Mouse (Mus musculus): Measurements from ENCODE around the gene Gmeb1. TPM values are rescaled to one million over a fixed set of nuclear protein-coding genes. Genes with fewer than 3 reads are reported as not detected.
A peak's percentile ranks its signal among the peaks of the same experiment; 100 is the strongest.

Gene Gmeb1
- polyA plus RNA-seq, 1 experiment from 2014 or later, result 39.5 TPM

DNA sequence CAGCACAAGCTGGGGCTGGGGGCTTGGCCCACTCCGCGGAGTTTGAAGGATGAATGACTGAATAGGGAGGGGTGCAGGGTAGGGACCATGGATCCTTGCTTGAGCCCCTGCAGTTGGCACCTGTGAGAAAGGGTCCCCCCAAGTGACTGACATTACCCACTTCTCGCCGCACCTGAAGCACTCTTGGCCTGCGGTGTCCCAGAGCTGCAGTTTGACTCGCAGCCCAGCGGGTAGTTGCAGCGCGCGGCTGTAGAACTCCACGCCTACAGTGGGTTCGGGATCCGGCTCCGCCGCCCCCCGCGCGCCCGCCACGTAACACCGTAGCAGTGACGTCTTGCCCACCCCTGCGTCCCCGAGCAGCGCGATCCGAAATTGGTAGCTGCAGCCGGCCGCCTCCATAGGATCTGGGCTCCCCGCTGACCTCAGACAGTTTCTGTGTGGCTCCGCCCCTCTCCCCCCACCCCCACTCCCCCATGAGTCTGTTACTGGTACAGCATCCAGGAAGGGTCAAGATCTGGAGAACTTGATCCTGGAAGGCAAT is 41.6 kb upstream of the Gmeb1 start, which contains the start of gene Rab42:
TSS of gene Rab42 (minus strand) at position 447 of the 541 bp plus-strand sequence.
- H3K27ac ChIP-seq (ENCODE audit: low read depth), result peak within 1 kb of the TSS; percentile 60; the same call in 1 of the 2 replicates
- no peaks in the 10 kb centered on the region for H3K27me3 ChIP-seq (ENCODE audit: insufficient read depth, low read length)
- H3K9me3 ChIP-seq (ENCODE audit: low read depth, low read length), result no peaks in the 10 kb centered on the region
- ATAC-seq (ENCODE audit: insufficient read depth) (peak; percentile 82), DNase-seq (peak; percentile 79)
- 1% methylated on average over 31 of the region's 31 CpGs for WGBS
- peak within 1 kb of the TSS; percentile 45 for H3K4me3 ChIP-seq (ENCODE audit: low read depth, low read length)
- peak within 1 kb of the TSS; percentile 56 for H3K9ac ChIP-seq
- peak; percentile 36 for TF ChIP-seq CTCF (IDR thresholded peaks at IDR 0.05; ENCODE audit: low read depth)
- no peaks in the 10 kb centered on the region for H3K36me3 ChIP-seq (ENCODE audit: insufficient read depth)
- H3K4me1 ChIP-seq (ENCODE audit: insufficient read depth), result peaks cover 5% of the 10 kb centered on the region; the same call in 1 of the 2 replicates
- H3K4me2 ChIP-seq, result peak within 1 kb of the TSS; percentile 76

DNA sequence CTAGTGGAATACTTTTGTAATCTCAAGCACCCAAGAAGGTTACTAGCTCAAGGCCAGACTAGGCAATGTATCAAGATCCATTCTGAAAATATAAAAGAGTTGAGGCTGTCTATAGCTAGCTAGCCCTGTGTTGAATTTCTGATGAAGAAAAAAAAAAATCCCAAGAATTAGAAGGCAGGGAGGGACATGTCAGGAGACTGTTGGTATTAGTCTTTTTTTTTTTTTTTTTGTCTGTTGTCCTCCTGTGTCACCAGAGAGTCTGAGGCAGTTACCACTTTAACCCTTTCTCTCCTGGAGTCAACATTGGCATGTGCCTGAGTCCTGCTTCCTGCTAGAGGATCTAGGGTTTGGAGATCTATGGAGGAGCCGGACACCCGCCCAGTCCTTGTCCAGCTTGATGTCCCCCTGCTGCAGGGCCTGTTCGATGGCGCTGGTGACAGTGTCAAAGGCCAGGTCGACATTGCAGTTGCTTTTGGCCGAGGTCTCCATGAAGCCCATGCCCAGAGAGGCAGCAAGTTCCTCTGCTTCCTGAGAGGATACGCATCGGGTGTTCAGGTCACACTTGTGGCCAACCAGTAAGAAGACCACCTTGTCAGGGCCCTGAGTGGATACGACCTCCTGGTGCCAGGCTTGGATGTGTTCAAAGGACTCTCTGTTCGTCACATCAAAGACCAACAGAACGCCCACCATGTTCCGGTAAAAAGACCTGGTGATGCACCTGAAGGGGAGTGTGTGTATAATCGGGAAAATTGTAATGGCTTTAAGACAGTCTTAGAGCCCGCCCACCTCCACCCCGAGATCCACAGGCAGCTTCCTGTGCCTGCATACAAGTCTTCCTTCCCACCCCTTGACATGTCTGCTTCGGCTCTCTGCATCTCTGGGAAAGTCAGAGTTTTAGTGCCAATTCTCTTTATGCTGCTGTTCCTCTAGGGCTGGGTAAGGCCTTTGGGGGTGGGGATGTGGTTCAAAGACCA is 40.9 kb upstream of the Gmeb1 start:
- Histone ChIP-seq H3K4me2 (peak overlapping the region; percentile 76), H3K27me3 (ENCODE audit: insufficient read depth, low read length) (no peaks in the 10 kb centered on the region), H3K9ac (peak overlapping the region; percentile 56), H3K36me3 (ENCODE audit: insufficient read depth) (no peaks in the 10 kb centered on the region), H3K4me1 (ENCODE audit: insufficient read depth) (peaks cover 5% of the 10 kb centered on the region; the same call in 1 of the 2 replicates), H3K9me3 (ENCODE audit: low read depth, low read length) (no peaks in the 10 kb centered on the region), H3K27ac (ENCODE audit: low read depth) (peak overlapping the region; percentile 60; the same call in 1 of the 2 replicates), H3K4me3 (ENCODE audit: low read depth, low read length) (peak overlapping the region; percentile 45)
- WGBS, result 58% methylated on average over 16 of the region's 16 CpGs
- TF ChIP-seq CTCF (IDR thresholded peaks at IDR 0.05; ENCODE audit: low read depth), result no peak
- DNase-seq, result peak; percentile 20
- ATAC-seq (ENCODE audit: insufficient read depth), result peak; percentile 15; the same call in 1 of the 2 replicates

DNA sequence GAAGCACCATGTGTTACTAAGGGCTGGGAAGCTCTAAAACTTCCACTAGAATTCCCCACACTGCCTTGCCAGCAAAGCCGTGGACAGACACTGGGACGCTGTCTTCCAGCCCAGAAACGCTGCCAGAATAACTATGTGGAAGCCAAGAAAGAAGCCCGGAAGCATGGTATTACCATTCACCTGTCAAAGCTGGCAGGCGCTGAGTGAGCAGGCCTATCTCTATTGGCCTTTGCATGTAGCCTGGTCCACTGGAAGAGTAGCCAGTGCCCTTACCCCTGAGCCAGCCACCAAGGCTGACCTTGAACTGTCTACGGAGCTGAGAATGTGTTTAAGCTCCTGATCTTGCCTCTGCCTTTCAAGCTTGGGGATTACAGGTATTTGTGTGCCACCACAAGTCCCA is 40.1 kb upstream of the Gmeb1 start:
- Histone ChIP-seq H3K4me1 (ENCODE audit: insufficient read depth) (peaks cover 5% of the 10 kb centered on the region; the same call in 1 of the 2 replicates), H3K27me3 (ENCODE audit: insufficient read depth, low read length) (no peaks in the 10 kb centered on the region), H3K4me2 (no peak overlapping the region), H3K9ac (no peak overlapping the region), H3K9me3 (ENCODE audit: low read depth, low read length) (no peaks in the 10 kb centered on the region), H3K4me3 (ENCODE audit: low read depth, low read length) (no peak overlapping the region), H3K36me3 (ENCODE audit: insufficient read depth) (no peaks in the 10 kb centered on the region), H3K27ac (ENCODE audit: low read depth) (no peak overlapping the region)
- ATAC-seq (ENCODE audit: insufficient read depth) (no peak), DNase-seq (no peak)
- 73% methylated on average over 6 of the region's 6 CpGs for WGBS
- no peak for TF ChIP-seq CTCF (IDR thresholded peaks at IDR 0.05; ENCODE audit: low read depth)

DNA sequence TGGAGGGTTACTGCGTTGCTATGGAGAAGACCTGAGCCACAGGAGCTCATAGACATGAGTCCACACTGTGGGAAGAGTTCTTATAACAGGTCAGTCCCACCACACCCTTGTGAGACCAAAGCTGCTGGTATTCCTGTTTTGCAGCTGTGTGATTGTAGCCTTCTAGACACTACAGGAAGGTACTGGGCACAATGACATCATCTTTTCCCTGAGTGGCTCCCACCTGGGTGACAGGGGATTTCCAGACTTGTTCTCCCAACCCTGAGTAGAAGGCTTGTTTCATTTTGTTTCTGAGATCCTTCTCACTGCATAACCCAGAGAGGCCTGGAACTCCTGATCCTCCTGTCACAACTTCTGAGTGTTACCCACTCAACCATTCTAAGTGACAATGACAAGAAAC is 38.4 kb upstream of the Gmeb1 start:
- no peak for TF ChIP-seq CTCF (IDR thresholded peaks at IDR 0.05; ENCODE audit: low read depth)
- DNase-seq, result no peak
- WGBS, result 74% methylated on average over 1 of the region's 1 CpGs
- Histone ChIP-seq H3K27ac (ENCODE audit: low read depth) (no peak overlapping the region), H3K36me3 (ENCODE audit: insufficient read depth) (no peaks in the 10 kb centered on the region), H3K4me1 (ENCODE audit: insufficient read depth) (peaks cover 5% of the 10 kb centered on the region; the same call in 1 of the 2 replicates), H3K9ac (no peak overlapping the region), H3K9me3 (ENCODE audit: low read depth, low read length) (no peaks in the 10 kb centered on the region), H3K4me2 (no peak overlapping the region), H3K4me3 (ENCODE audit: low read depth, low read length) (no peak overlapping the region), H3K27me3 (ENCODE audit: insufficient read depth, low read length) (no peaks in the 10 kb centered on the region)
- no peak for ATAC-seq (ENCODE audit: insufficient read depth)

DNA sequence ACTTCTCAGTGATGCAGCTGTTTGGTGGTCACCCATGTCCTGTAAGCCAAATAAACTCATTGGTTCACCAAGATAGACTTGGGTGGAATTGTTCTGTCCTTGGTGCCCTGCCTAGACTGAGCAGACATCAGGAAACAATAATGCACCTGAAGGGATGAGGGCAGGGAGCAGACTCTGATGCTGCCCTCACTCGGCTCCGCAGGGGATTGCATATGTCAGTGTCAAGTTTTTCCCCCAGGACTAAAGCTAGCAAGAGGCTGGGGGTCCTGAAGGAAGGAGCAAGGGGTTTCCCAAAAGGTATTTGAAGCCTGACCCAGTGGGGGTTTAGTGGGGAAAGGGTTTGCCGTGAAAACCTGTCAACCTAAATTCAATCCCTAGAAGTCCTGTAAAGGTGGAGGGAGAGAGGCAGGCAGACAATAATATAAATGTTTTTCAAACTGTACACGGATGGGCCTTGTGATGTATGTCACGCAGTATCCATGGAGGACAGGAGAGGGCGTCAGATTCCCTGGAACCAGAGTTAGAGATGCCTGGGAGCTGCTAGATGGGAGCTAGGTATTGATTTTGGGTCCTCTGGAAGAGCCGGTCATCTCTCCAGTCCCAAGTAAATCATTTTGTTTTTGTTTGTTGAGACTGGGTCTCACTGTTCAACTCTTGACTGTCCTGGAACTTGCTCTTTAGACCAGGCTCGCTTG is 34.4 kb upstream of the Gmeb1 start:
- Histone ChIP-seq H3K36me3 (ENCODE audit: insufficient read depth) (peaks cover 29% of the 10 kb centered on the region), H3K9me3 (ENCODE audit: low read depth, low read length) (no peaks in the 10 kb centered on the region), H3K4me3 (ENCODE audit: low read depth, low read length) (no peak overlapping the region), H3K4me2 (no peak overlapping the region), H3K9ac (no peak overlapping the region), H3K27ac (ENCODE audit: low read depth) (no peak overlapping the region), H3K4me1 (ENCODE audit: insufficient read depth) (no peaks in the 10 kb centered on the region), H3K27me3 (ENCODE audit: insufficient read depth, low read length) (no peaks in the 10 kb centered on the region)
- DNase-seq (no peak), ATAC-seq (ENCODE audit: insufficient read depth) (no peak)
- peak; percentile 9; the same call in 1 of the 2 replicates for TF ChIP-seq CTCF (IDR thresholded peaks at IDR 0.05; ENCODE audit: low read depth)
- 45% methylated on average over 8 of the region's 8 CpGs for WGBS

DNA sequence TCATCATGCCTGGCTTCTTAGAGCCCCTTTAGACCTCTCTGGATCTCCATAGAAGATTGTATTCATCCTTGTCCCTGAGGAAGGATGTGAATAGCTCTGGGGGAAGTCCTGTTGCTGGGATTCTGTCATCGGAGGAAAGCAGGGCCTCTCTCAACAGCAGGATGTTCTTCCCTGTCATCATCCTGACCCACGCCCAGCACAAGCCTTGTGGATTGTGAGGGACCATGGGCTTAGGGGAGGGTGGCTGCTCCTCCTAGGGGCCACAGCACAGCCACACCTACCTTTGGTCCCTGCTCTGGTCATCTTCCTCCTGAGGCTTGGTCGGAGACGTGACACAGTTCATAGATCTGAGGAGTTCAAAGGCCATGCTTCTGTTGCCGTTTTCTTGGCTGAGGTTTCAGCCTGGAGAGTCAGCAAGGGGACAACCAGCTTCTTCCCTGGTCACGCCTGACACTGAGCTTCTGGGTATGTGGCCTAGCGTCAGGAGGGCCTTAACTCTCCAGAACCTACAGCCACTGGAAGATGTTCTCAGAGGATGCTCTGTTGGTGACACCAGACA is 32.4 kb upstream of the Gmeb1 start:
- Histone ChIP-seq H3K9me3 (ENCODE audit: low read depth, low read length) (no peaks in the 10 kb centered on the region), H3K27me3 (ENCODE audit: insufficient read depth, low read length) (no peaks in the 10 kb centered on the region), H3K4me3 (ENCODE audit: low read depth, low read length) (no peak overlapping the region), H3K4me1 (ENCODE audit: insufficient read depth) (no peaks in the 10 kb centered on the region), H3K4me2 (no peak overlapping the region), H3K27ac (ENCODE audit: low read depth) (no peak overlapping the region), H3K9ac (no peak overlapping the region), H3K36me3 (ENCODE audit: insufficient read depth) (peaks cover 35% of the 10 kb centered on the region)
- DNase-seq (no peak), ATAC-seq (ENCODE audit: insufficient read depth) (no peak)
- TF ChIP-seq CTCF (IDR thresholded peaks at IDR 0.05; ENCODE audit: low read depth), result no peak
- WGBS, result 71% methylated on average over 7 of the region's 7 CpGs

Data from lung, embryonic 14.5 days (tissue).